Mouse (Mus musculus) MEL (cell line): ENCODE results near the gene Wdr48. TPM values are rescaled to one million over a fixed set of nuclear protein-coding genes. Genes with fewer than 3 reads are reported as not detected.

Source experiments
- DNase-seq: peaks from one replicate; pipeline ENCODE4 v3.0.0; 2011; ENCODE audit warnings: low read depth, low spot score
- H3K27ac ChIP-seq: 2 replicates; pipeline ENCODE4 v1.5.1; 2012; ENCODE audit warnings: low read depth, mild to moderate bottlenecking, control low read depth, low read length, moderate library complexity; ENCODE audit not compliant: control insufficient read depth
- H3K27me3 ChIP-seq, 2 experiments: fragments of 150-350 bp in 1 of 2; sonication (generic) in 1 of 2; 2 replicates each; pipeline ENCODE4 v1.6.1; 2012; ENCODE audit warnings: low read length in 2 of 2, mild to moderate bottlenecking in 2 of 2, improper control_type of control experiment in 1 of 2, moderate library complexity in 1 of 2; ENCODE audit not compliant: insufficient read depth in 2 of 2, control insufficient read depth in 1 of 2
- H3K36me3 ChIP-seq, 2 experiments: 2 replicates each; pipeline ENCODE4 v1.6.1; 2012 to 2014; ENCODE audit warnings: low read length in 2 of 2, improper control_type of control experiment in 1 of 2, inconsistent platforms in 1 of 2, mild to moderate bottlenecking in 1 of 2; ENCODE audit not compliant: insufficient read depth in 2 of 2, control insufficient read depth in 1 of 2
- H3K4me1 ChIP-seq, 2 experiments: fragments of 150-350 bp in 1 of 2; sonication (generic) in 1 of 2; 2 replicates each; pipeline ENCODE4 v1.6.1; 2012; ENCODE audit warnings: low read length in 2 of 2, improper control_type of control experiment in 1 of 2, mild to moderate bottlenecking in 1 of 2; ENCODE audit not compliant: insufficient read depth in 2 of 2, control insufficient read depth in 1 of 2
- H3K4me3 ChIP-seq, 2 experiments: fragments of 150-350 bp in 1 of 2; sonication (generic) in 1 of 2; 2 replicates each; pipeline ENCODE4 v1.5.1; 2012; ENCODE audit warnings: low read depth in 2 of 2, low read length in 2 of 2, mild to moderate bottlenecking in 2 of 2, moderate library complexity in 2 of 2, control low read depth in 1 of 2, improper control_type of control experiment in 1 of 2; ENCODE audit not compliant: control insufficient read depth in 1 of 2, insufficient read depth in 1 of 2
- H3K79me2 ChIP-seq: 2 replicates; pipeline ENCODE4 v1.6.1; 2012; ENCODE audit warnings: mild to moderate bottlenecking, low read length, moderate library complexity; ENCODE audit not compliant: control insufficient read depth, poor library complexity, insufficient read depth
- H3K9ac ChIP-seq: 2 replicates; pipeline ENCODE4 v1.6.1; 2012; ENCODE audit warnings: low read depth, mild to moderate bottlenecking, control low read depth, low read length, moderate library complexity; ENCODE audit not compliant: control insufficient read depth, poor library complexity, severe bottlenecking
- H3K9me3 ChIP-seq: fragments of 150-350 bp; sonication (generic); replicated peaks from 2 replicates; pipeline ENCODE4 v1.6.1; 2012; ENCODE audit warnings: mild to moderate bottlenecking, low read length, improper control_type of control experiment, moderate library complexity; ENCODE audit not compliant: insufficient read depth
- CHD2 ChIP-seq: IDR thresholded peaks from 2 replicates; pipeline ENCODE4 v1.6.1; 2011; ENCODE audit warnings: low read length, improper control_type of control experiment
- E2F4 ChIP-seq: IDR thresholded peaks from 2 replicates; pipeline ENCODE4 v1.6.1; 2011; ENCODE audit warnings: low read depth, low read length, improper control_type of control experiment, borderline replicate concordance
- EP300 ChIP-seq, 2 experiments: IDR thresholded peaks; 2 replicates each; pipeline ENCODE4 v1.6.1; 2011; ENCODE audit warnings: improper control_type of control experiment in 2 of 2, low read length in 2 of 2, low read depth in 1 of 2, mild to moderate bottlenecking in 1 of 2
- GABPA ChIP-seq: IDR thresholded peaks from 2 replicates; pipeline ENCODE4 v1.6.1; 2012; ENCODE audit warnings: low read depth, mild to moderate bottlenecking, inconsistent platforms, low read length, improper control_type of control experiment, moderate library complexity
- KAT2A ChIP-seq: conservative IDR thresholded peaks from 2 replicates; pipeline ENCODE4 v1.6.1; 2012; ENCODE audit warnings: low read depth, low read length, improper control_type of control experiment, inconsistent platforms
- MAFK ChIP-seq: IDR thresholded peaks from 2 replicates; pipeline ENCODE4 v1.6.1; 2011; ENCODE audit warnings: low read depth, mild to moderate bottlenecking, low read length, improper control_type of control experiment, borderline replicate concordance
- MYB ChIP-seq: IDR thresholded peaks from 2 replicates; pipeline ENCODE4 v1.6.1; 2011; ENCODE audit warnings: mild to moderate bottlenecking, low read depth, low read length, improper control_type of control experiment
- MYC ChIP-seq: IDR thresholded peaks from 2 replicates; pipeline ENCODE4 v1.6.1; 2011; ENCODE audit warnings: low read depth, mild to moderate bottlenecking, low read length, improper control_type of control experiment, moderate library complexity
- POLR2A ChIP-seq, 2 experiments: IDR thresholded peaks; 2 replicates each; pipeline ENCODE4 v1.6.1; 2011 to 2012; ENCODE audit warnings: low read length in 2 of 2, mild to moderate bottlenecking in 2 of 2, control low read depth in 1 of 2, improper control_type of control experiment in 1 of 2, low read depth in 1 of 2, moderate library complexity in 1 of 2; ENCODE audit not compliant: control insufficient read depth in 1 of 2, insufficient read depth in 1 of 2, poor library complexity in 1 of 2
- POLR2AphosphoS5 ChIP-seq: IDR thresholded peaks from 2 replicates; pipeline ENCODE4 v1.6.1; 2012; ENCODE audit warnings: low read depth, borderline replicate concordance, mild to moderate bottlenecking, inconsistent platforms, low read length, moderate library complexity, mixed read lengths
- SMC3 ChIP-seq: IDR thresholded peaks from 2 replicates; pipeline ENCODE4 v1.6.1; 2011; ENCODE audit warnings: low read depth, low read length, improper control_type of control experiment
- TBP ChIP-seq: IDR thresholded peaks from 2 replicates; pipeline ENCODE4 v1.8.0; 2011; ENCODE audit warnings: low read depth, low read length, improper control_type of control experiment
- UBTF ChIP-seq: IDR thresholded peaks from 2 replicates; pipeline ENCODE4 v1.6.1; 2012; ENCODE audit warnings: low read depth, mild to moderate bottlenecking, inconsistent platforms, low read length, improper control_type of control experiment, moderate library complexity, borderline replicate concordance; ENCODE audit not compliant: insufficient read depth
- USF2 ChIP-seq, 2 experiments: IDR thresholded peaks; 2 replicates each; pipeline ENCODE4 v1.6.1; 2011 to 2012; ENCODE audit warnings: improper control_type of control experiment in 2 of 2, low read length in 2 of 2, borderline replicate concordance in 1 of 2, inconsistent platforms in 1 of 2, low read depth in 1 of 2, mild to moderate bottlenecking in 1 of 2; ENCODE audit not compliant: insufficient read depth in 1 of 2
- ZC3H11A ChIP-seq: IDR thresholded peaks from 2 replicates; pipeline ENCODE4 v1.6.1; 2012; ENCODE audit warnings: low read depth, mild to moderate bottlenecking, inconsistent platforms, low read length, improper control_type of control experiment
- ZMIZ1 ChIP-seq: IDR thresholded peaks from 2 replicates; pipeline ENCODE4 v1.6.1; 2012; ENCODE audit warnings: low read depth, mild to moderate bottlenecking, inconsistent platforms, low read length, improper control_type of control experiment, moderate library complexity
- polyA plus RNA-seq, 2 experiments: library from polyadenylated mRNA; stranded (reverse) in 1 of 2; unstranded in 1 of 2; fragments of >175 nt in 1 of 2; fragments of >200 nt in 1 of 2; gene quantifications; 2 replicates each; pipeline versions ENCODE4 v1.2.1 to v1.2.4; 2012; ENCODE audit warnings: low replicate concordance in 2 of 2, low read depth in 1 of 2; ENCODE audit not compliant: insufficient read length in 2 of 2, insufficient read depth in 1 of 2, missing spikeins in 1 of 2
- total RNA-seq: library from RNA; depleted of rRNA; stranded (reverse); fragments of 300-350 nt; gene quantifications from 2 replicates; pipeline ENCODE4 v1.2.3, GENCODE M21; 2012

Gene Wdr48
- total and polyA plus RNA-seq, 3 experiments, result 31.0 to 40.5 TPM; not detected in 1

DNA sequence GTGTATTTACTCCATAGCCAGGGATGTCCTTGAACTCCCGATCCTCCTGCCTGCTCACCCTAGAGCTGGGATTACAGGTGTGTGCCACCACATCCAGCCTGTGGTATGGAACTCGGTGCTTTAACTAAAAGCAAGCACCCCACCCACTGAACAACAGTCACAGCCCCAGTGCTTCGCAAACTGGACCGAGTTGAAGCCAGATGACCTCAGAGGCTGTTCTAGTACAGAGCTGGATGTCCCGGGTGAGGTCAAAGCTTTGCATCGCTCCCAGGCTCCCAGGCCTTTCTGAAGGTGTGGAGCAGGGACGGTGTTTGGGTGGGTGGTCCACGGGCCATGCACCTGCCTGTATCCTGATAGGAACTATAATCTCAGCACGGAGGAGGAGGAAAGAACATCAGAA is 56.7 kb downstream of the Wdr48 start:
- no peaks in the 10 kb centered on the region for H3K4me1 ChIP-seq
- H3K4me3 ChIP-seq, result no peak overlapping the region
- H3K27me3 ChIP-seq, result peaks cover 0 to 1% of the 10 kb centered on the region in 2 experiments; a peak in 2 of 4 replicates
- DNase-seq, result no peak
- no peaks in the 10 kb centered on the region for H3K79me2 ChIP-seq
- H3K27ac ChIP-seq, result no peak overlapping the region
- TF ChIP-seq KAT2A, result no peak
- TF ChIP-seq ZMIZ1, result no peak
- TF ChIP-seq MYC, result no peak
- TF ChIP-seq USF2 (IDR thresholded peaks at IDR 0.05; ENCODE audit: borderline replicate concordance in 1 of 2, insufficient read depth in 1 of 2, low read depth in 1 of 2, low read length in 2 of 2), result no peak
- no peak for TF ChIP-seq TBP
- no peak for TF ChIP-seq CHD2
- TF ChIP-seq E2F4, result no peak
- TF ChIP-seq GABPA, result no peak
- TF ChIP-seq MYB, result no peak
- no peak overlapping the region for H3K9ac ChIP-seq
- H3K9me3 ChIP-seq, result no peaks in the 10 kb centered on the region
- H3K36me3 ChIP-seq, result no peaks in the 10 kb centered on the region

DNA sequence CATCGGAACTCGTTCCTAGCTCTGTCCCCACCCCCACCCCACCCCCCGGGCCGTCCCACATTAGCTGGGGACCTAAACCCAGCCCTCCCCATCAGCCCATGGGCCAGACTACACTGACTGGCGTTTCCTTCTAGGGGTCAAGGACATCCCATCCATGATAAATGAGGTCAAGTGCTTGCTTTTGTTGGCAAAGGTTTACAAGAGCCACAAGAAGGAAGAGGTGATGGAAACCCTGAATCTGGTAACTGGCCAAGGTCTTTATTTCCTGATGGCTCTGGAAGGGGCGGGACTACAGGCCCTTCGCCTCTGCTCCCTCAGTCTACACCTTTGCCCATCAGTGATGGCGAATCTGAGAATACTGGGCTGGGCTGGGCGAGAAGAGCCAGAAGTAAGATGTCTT is 64.2 kb downstream of the Wdr48 start:
- TF ChIP-seq MAFK (no peak), POLR2AphosphoS5 (no peak), EP300 (IDR thresholded peaks at IDR 0.05; ENCODE audit: low read depth in 1 of 2, low read length in 2 of 2) (no peak), MYC (no peak), GABPA (no peak), POLR2A (IDR thresholded peaks at IDR 0.05; ENCODE audit: control insufficient read depth in 1 of 2, insufficient read depth in 1 of 2, low read depth in 1 of 2, low read length in 2 of 2, poor library complexity in 1 of 2) (no peak), SMC3 (no peak), UBTF (no peak), E2F4 (no peak), ZC3H11A (no peak), KAT2A (no peak)
- no peak overlapping the region for H3K4me3 ChIP-seq
- no peaks in the 10 kb centered on the region for H3K79me2 ChIP-seq
- DNase-seq, result no peak
- H3K27me3 ChIP-seq, result peaks cover 0 to 1% of the 10 kb centered on the region in 2 experiments; a peak in 1 of 4 replicates
- H3K27ac ChIP-seq, result no peak overlapping the region
- no peaks in the 10 kb centered on the region for H3K36me3 ChIP-seq
- no peak overlapping the region for H3K9ac ChIP-seq
- H3K4me1 ChIP-seq, result peaks cover 2 to 10% of the 10 kb centered on the region in 2 experiments; a peak in 2 of 4 replicates
- no peaks in the 10 kb centered on the region for H3K9me3 ChIP-seq
